Mouse (Mus musculus) ES-E14 (cell line): ENCODE data around the gene Inppl1.

Source experiments
- CHD2 ChIP-seq: IDR thresholded peaks from 2 replicates; pipeline ENCODE4 v1.6.1; 2014; ENCODE audit warnings: mild to moderate bottlenecking, low read depth, low read length, inconsistent platforms
- HCFC1 ChIP-seq: IDR thresholded peaks from 2 replicates; pipeline ENCODE4 v1.6.1; 2012; ENCODE audit warnings: low read length, inconsistent platforms, borderline replicate concordance; ENCODE audit not compliant: insufficient read depth

DNA sequence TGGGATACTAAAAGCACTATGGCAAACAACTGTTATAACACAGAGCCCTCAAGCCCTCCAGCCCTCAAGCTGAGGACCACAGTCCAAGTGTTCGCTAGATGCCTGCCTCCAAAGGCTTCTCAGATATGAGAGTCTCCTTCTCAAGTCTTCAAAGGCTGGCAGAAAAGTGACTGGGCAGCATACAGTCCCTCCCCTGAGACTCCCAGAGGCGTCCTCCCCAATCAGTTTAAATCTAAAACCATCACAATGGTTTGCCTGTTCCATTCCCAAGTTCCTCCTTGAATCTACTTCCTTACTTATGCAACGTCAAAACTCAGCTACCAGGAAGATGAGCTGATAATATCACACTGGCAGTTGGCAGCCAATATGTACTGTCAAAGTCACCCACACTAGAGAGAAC is 25.4 kb upstream of the Inppl1 start, which contains the start of gene Anapc15:
- TF ChIP-seq CHD2 (no peak), HCFC1 (no peak)
